Mouse (Mus musculus) testis, postnatal 10 days (tissue): Measurements from ENCODE around the gene Zbtb40.
A peak's percentile ranks its signal among the peaks of the same experiment; 100 is the strongest.

ENCODE experiments used
- DNase-seq: peaks from one replicate; pipeline ENCODE4 v3.0.0; 2021; ENCODE audit warnings: low spot score

The Zbtb40 gene

DNA sequence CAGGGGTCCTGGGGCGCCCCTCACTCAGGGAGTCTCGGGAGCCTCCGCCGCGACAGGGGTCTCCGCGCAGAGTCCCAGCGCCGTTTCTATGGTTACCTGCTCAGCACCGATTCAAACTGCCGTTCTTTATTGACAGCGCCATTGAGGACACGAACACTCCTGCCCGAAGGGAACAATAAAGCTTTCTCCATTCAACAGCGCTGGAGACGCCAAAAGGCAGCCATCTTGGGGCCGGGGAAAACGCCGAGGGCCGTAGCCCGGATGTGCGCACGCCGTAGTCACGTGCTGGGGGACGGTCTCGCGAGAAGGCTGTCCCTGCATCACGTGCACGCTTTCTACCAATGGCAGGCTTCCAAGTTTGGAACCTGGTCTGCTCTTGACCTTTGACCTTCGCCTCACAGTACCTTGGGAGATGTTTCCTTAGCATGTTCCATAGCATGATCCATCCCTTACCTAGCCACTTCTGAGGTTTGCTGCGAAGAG is at the start of gene Zbtb40:
TSS of gene Zbtb40 (minus strand) at position 252 of the 483 bp plus-strand sequence.
- peak; percentile 95 for DNase-seq

DNA sequence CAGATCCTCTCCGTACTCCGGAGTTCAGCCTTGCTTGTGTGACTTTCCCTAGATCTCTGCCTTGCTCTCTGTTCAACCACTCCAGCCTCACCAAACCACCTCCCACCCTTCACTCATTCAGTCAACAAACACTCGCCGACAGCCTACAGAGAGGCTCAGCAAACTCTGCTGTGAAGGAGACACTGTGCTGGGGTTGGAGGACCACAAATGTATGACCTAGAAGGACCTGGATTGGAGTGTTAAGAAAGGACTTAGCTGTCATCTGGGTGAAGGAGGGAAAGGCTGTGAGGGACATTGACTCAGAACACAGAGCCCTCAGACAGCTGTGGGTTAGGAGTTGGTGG is 49.4 kb upstream of the Zbtb40 start:
- DNase-seq: no peak

DNA sequence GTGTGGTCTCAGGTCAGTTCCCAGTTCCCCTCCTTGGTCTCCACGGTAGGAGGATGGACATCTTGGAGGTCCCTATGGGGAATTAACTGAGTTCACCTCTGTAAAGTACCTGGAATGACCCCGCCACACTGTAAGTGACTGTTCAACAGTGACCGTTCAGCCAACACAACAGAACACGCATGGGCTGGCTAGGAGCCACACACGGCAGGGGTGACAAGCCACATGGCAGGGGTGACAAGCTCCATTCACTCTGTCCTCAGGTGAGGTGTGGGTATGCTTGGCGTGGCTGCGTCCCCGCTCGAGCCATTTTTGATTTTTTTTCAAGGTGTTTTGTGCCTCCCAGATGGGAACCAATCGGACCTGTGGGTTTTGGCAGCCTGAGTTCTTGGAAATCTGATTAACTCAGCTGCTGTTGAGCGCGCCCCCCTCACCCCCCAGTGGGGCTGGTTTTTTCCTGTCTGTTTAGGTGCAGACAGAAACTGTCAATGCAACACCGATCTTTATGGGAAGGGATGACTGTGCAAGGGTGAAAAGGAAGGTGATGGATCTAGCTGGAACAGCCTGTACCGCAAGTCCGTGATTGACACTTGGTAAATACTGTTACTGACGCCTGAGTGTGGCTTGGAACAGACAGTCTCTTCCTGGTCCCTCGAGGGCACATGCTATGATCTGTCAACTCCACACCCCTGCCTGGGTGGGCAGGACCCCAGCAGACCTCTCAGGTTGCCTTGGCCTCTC is 48.8 kb upstream of the Zbtb40 start:
- no peak for DNase-seq

DNA sequence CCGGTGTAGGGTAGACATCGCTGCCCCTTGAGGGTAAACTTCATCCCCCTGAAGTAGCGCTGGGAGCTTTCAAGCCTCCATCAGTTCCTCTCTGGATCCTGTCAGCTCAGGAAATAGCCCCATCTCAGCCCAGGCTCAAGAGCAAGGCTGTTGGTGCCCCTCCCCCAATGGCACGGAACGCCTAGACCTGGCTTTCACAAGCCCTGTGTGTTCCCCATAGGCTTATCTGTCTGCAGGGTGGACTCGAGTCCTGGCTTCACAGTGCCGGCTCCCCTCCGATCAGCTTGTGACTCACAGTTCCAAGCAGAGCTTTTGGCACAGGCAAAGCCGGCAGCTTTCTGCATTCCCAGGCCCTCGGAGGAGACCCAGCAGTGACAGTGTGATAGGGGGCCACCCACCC is 47.8 kb upstream of the Zbtb40 start:
- DNase-seq: no peak

DNA sequence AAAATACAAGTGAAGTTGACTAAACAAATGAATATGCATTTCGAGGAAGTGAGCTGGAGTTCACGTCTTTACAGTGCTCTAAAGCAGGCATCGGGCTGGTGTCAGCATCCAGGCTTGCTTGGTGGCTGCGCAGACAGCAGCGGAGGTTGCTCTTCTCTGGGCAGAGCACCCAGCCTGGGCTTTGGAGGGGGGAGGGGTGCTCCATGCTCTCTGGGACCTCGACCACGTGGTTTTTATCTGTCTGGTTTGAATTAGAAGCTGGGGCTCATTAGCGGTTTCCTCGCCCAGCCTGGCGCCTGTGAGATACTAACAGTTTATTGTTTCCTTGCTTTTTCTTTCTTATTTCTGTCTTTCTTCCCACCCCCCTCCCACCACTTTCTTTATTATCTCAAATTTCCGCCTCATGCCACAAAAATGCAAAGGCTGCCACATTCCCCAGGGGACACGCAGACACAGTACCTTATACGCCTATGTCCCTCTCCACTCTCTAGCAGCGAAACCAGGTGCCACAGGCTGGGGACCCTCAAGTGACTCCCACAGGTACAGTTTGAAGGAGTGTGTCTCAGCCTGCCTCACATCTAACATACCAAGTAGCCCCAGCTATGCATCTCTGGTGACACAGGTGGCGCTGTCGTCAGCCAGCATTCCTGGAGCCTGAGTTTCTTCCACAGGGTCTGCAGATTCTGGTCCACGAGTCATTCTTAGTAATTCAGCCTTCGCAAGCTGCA is 36.6 kb upstream of the Zbtb40 start:
- peak; percentile 40 for DNase-seq

DNA sequence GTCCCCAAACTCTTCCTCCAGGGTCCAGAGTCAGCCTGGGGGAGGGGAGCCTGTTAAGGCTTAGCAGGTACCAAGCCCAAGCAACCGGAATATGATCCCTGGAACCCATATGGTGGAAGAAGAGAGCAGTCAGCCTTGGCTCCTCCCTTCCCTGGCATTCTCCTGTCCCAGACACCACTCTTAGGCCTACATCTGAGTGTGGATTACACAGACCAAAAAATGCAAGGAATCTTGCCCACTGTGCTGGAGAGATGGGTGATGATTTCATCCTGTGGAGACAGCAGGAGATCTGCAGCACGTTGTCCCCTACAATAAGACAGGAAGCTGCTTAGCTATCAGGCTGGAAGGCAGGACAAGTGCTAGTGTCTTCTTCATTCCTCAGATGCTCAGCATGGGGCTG is 34.3 kb upstream of the Zbtb40 start:
- no peak for DNase-seq

DNA sequence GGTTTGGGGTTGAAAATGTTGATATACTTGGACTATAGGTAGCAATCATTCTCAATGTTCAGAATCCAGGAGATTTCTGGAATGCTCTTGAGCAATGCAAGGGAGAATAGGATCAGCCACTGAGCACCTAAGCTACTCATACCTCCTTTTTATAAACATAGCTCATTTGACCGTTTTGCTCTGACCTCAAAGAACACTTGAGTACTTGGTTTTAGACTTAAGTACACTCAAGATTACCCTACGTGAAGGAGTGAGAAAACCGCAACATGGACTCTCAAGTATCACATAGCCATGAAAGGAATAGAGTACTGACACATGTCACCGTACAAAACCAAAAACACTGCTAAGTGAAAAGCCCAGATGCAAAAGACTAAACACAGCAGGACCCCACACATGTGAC is 32.8 kb upstream of the Zbtb40 start:
- DNase-seq: no peak

DNA sequence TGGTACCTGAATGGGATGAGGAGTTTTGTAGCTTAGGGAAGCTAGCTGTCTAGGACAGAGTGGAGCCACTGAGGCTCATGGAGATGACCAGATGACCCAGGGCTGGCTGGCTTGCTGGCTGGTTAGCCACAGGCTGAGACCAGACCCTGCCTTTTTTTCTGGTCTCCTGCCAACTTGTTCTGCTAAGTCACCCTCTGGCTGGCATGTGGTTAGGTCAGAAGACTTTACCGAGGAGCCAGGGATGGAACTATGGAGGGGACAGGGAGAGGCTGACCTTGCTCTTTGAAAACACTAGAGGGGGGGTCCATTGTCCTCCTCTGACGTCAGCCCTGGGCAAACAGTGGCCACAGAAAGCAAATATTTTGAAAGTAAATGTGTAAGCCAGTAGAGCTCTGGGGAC is 28.6 kb upstream of the Zbtb40 start:
- no peak for DNase-seq

DNA sequence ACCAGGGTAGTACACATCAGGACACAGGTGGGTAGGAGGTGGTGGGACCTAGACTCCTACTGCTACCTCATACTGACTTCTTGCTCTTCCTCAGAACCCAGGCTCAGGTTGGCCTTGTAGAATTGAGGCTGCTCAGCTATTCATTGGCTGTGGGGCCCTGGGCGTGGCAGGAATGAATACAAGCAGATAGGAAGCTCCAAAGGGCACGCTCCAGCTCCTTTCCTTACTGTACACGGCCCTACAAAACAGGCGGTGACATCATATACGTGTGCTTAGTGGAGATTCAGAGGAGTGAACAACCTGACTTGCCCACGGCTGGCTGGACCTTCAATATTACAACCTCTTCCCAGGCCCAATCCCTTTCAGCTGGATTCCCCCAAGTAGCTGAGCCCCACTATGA is 22.6 kb upstream of the Zbtb40 start:
- no peak for DNase-seq

DNA sequence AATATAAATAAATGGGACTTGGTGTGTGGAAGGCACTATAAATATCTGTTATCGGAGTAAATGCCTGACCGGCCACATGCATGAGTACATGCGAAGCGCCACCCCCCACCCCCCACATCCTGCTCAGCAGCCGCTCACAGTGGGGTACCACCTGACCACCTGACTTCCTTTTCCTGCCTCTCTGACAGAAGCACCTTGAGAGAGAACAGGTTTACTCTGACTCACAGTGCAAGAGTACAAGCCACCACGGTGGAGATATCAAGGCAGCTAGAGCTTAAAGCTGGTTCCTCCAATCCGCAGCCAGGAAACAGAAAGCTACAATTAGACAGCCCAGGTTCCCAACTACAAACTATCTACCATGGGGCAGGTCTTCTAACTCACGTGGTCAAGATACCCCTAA is 19.9 kb upstream of the Zbtb40 start:
- no peak for DNase-seq

DNA sequence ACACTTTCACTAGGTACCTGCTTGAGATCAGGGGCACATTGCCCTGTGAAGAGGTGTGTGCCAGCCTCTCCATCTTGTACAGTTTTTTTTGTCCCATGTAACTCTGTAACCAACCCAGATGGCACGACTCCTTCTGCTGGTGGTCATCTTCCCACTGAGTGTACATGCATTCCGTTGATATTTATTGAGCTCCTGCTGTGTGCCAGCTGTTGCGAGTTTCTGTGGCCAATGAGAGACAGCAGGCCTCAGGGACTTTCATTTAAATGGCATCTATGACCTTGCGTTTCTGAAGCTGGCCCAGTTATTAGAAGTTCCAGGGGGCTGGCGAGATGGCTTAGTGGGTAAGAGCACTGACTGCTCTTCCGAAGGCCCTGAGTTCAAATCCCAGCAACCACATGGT is 17.2 kb upstream of the Zbtb40 start:
- DNase-seq: no peak

DNA sequence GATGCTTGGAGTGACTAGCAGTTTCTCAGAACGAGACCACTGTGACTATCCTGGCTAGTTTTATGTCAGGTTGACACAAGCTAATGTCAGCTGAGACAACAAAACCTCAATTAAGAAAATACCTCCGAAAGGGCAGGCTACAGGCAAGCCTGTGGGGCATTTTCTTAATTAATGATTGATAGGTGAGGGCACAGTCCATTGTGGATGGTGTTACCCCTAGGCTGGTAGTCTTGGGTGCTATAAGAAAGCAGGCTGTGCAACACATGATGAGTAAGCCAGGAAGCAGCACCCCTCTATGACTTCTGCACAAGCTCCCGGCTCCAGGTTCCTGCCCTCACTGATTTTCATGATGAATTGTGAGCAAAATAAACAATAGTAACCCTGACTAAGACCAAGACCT is 6.3 kb upstream of the Zbtb40 start:
- DNase-seq: no peak

DNA sequence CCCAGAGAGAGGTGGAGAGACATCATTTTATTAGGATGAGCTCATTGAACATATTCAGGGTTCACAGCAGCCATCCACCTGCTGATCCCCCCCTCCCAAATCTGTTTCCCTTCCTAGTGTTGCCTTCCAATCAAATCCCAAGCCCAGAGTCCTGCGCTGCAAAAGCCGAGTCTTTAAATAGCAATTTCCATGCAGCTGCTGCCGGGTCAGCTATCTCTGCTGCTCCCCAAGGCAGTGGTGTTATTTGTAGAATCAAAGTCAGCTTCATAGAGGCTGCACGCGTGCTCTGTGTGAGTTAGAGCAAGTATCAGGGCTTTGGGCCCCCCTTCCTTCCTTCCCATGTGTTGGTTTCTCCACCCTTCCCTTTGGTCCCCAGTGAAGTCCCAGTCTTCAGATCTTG is 5.2 kb upstream of the Zbtb40 start:
- no peak for DNase-seq

DNA sequence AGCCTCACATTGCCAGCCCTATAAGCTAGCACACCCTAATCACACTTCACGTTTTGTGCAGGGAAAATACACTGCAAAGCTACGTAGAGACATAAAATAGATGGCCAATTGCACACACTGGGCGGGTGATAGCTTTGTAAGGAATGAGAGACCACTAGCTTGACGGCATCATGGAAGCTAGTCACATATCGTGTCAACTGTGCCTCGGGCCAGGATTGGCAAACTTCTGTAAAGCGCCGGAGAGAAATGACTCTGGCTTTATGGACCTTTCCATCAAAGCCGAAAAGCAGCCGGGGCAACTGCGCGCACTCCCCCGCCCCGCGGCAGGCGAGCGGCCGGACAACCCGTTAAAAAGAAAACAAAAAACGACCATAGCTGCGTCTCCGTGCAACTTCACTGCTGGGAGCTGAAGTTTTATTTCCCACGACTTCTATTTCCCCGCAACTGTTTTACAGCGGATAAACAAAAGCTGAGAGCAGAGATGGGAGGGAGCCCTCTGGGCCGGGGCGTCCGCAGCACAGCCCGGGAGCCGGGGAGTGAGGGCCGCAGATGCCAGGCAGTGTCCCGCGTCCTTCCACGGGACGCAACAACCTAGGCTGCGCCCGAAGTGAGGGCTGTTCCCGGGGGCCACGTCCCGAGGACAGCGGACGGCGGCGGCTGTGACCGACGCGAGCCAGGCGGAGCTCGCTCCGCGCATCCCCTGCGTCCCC is 606 bp downstream of the Zbtb40 start:
- DNase-seq: no peak

DNA sequence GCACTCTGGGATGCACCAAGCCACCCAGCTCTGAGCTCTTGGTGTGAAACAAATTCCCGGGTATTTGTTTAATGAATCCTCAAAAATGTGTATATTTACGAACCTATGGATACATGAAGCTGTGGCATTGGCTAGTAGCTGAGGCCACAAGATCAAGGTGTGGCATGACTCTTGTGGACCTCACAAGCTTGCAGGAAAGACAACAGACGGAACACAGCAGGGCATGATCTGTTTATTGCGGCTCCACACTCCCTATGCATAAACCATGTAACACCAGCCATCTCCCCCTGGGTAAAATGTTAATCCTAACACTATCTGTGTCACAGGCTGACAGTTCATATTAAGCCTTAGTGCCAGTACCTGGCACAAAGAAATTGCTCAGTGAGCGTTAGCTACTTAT is 2.5 kb downstream of the Zbtb40 start:
- no peak for DNase-seq

DNA sequence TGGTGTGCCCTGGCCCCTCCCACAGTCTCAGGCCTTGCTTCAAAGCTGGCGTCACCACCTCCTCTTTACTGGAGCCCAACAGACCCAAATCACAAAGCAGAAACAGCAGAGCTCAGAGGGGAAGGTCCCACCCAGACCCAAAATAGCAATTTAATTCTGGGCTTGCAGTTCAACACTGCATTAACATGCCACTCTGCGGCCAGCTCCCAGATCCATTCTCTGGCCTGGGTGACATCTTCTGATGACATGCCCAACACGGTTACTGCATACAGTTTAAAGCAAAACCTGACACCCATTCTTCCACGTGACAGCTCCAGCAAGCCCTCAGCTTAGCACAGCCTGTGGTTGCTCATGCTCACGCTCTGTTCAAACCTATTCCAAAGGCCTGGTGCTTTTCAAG is 4.1 kb downstream of the Zbtb40 start:
- DNase-seq: no peak

DNA sequence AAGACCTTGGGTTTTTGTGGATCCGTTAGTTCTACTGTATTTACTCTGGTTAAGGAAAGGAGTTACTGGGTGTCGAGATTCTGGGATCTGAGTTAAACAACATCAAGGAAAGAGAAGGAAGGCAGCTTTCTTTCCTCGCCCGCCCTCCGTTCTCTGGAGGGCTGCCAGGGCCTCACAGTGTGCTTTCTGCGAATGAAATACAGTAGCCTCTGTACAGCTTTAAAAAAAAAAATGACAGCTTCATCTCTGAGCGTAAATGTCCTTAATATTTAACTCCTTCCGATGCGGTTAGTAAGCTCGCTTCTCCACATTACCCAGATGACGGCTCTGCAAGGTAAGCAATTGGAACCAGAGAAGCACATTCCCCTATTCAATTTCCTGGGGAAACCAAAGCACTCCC is 4.8 kb downstream of the Zbtb40 start:
- peak; percentile 80 for DNase-seq

DNA sequence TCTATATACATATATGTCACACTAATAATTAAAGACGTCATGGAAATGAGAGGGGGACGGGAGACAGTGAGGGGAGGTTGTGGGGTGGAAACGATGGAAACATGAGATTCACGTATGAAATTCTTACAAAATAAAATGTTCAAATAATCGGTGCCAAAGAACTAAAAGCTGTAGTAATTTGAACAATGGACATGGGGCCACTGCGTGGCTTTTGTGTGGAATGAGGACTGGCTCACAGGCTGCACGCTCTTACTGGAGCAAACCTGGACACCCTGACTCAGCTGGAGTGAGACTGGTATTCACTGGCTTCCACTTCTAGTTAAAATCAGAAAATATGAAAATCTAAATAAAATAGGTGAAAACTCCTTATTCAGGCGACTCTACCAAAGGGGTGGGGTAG is 6.6 kb downstream of the Zbtb40 start:
- DNase-seq: no peak

DNA sequence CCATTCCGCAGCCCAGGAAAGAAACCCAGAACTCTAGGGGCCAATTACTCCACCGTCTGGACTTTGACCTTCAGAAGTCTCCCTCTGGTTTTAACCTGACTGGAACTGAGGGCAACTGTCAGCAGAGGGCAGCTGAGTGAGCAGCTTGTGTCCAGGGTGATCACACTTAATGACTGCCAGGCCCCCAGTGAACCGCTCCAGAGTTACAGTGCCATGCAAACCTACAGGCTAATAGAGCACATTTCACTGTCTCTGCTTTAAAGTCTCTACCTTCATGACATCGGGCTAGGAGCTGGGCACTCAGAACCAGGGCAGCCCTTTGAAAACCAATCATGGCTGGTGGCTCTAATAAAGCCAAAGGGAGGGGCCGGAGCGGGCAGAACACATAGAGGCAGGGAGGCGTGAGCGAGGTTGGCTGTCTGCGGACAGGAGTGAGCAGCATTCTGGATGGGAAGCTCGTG is 7.4 kb downstream of the Zbtb40 start:
- DNase-seq: no peak

DNA sequence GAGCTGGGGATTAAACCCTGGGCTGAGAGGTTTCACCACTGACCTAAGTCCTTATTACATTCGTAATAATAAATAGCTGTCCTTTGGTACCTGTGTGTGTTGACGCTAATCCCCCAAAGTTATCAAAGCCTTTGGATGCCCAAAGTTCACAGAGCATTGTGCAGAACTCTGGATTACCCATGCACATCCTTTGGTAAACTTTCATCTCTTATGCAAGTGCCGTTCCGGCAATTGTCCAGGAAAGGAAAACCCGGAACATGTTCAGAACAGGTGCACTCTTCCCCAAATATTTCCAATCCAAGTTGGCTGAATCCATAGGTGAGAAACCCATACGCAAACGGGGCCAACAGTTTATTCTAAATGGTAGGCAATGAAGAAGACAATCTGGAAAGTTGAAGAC is 9.2 kb downstream of the Zbtb40 start:
- no peak for DNase-seq

DNA sequence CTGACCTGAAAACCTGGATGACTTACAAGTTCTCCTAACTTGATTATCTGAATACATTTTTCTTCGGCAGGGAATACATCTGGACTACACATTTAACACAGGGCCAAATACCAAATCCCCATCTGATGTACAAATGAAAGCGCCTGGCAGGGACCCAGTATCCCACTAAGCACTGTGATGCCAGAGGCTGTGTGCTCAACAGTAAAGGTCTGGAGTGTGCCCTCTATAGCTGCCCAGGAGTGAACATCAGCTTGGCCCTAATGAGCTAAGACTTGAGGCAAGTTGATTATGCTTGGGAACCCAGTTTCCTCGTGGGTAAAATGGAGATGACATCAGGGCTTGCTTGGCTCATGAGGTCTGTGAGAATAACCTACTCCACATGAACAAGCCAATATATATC is 10.1 kb downstream of the Zbtb40 start:
- no peak for DNase-seq

DNA sequence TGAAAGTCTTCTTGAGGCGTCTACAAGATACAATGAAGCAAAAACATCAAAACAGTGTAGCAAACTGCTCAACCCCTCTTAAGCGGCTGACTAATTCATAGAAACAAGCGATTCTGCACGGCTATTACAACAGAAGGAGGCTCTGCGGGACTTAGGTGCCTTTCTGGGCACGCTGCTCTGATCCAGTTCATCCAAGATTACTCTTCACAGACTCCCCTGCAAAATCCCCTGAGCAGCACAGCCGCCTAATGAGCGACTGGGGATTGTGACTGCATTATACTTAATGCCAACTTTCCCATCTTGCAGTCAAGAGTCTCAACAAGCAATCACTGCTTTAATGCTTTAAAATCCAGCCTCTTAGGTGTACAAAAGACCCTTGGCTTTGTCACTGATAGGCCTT is 10.5 kb downstream of the Zbtb40 start:
- no peak for DNase-seq
